Mouse (Mus musculus) liver, embryonic 11.5 days (tissue): ENCODE measurements at regions not wholly inside any gene's neighbourhood (a gene's known extent, or its start where the extent isn't known, plus 50 kb on each side); places are given as distances from the start of the nearest gene placed in this dataset.
A peak's percentile ranks its signal among the peaks of the same experiment; 100 is the strongest.

ENCODE experiments used
- ATAC-seq: fragments of 200-750 bp; cut with Nextera tagmentation; replicated peaks from 2 replicates; pipeline ENCODE4 v1.8.0; 2017; ENCODE audit warnings: moderate number of reproducible peaks, mild to moderate bottlenecking, moderate TSS enrichment, moderate library complexity; ENCODE audit not compliant: low FRiP score
- DNase-seq: peaks from one replicate; pipeline ENCODE4 v3.0.0-alpha.2; 2017; ENCODE audit warnings: low spot score
- H3K27ac ChIP-seq: fragments of 300-500 bp; sonication (generic); 2 replicates; pipeline ENCODE4 v1.5.1; 2014; ENCODE audit warnings: mild to moderate bottlenecking, low read depth, low read length, control low read depth
- H3K27me3 ChIP-seq: fragments of 300-500 bp; sonication (generic); replicated peaks from 2 replicates; pipeline ENCODE4 v1.6.1; 2014; ENCODE audit warnings: low read length, mixed read lengths; ENCODE audit not compliant: control insufficient read depth, insufficient read depth
- H3K36me3 ChIP-seq: fragments of 300-500 bp; sonication (generic); 2 replicates; pipeline ENCODE4 v1.6.1; 2014; ENCODE audit warnings: mild to moderate bottlenecking, low read length, moderate library complexity, mixed read lengths; ENCODE audit not compliant: control insufficient read depth, insufficient read depth
- H3K4me1 ChIP-seq: fragments of 300-500 bp; sonication (generic); replicated peaks from 2 replicates; pipeline ENCODE4 v1.6.1; 2014; ENCODE audit warnings: low read length, mixed read lengths; ENCODE audit not compliant: control insufficient read depth, insufficient read depth
- H3K4me2 ChIP-seq: fragments of 300-500 bp; sonication (generic); 2 replicates; pipeline ENCODE4 v1.6.1; 2014; ENCODE audit warnings: mild to moderate bottlenecking, control low read depth, moderate library complexity
- H3K4me3 ChIP-seq: fragments of 300-500 bp; sonication (generic); 2 replicates; pipeline ENCODE4 v1.5.1; 2014; ENCODE audit warnings: low read depth, low read length, control low read depth
- H3K9ac ChIP-seq: fragments of 300-500 bp; sonication (generic); 2 replicates; pipeline ENCODE4 v1.6.1; 2014; ENCODE audit warnings: low read depth, low read length, control low read depth
- H3K9me3 ChIP-seq: fragments of 300-500 bp; sonication (generic); 2 replicates; pipeline ENCODE4 v1.6.1; 2016; ENCODE audit warnings: low read length, inconsistent platforms, mixed read lengths; ENCODE audit not compliant: control insufficient read depth
- WGBS: fragments of 180-500 bp; shearing (Covaris S2); extraction: QIAGEN DNeasy Blood & Tissue Kit; methylation state at CpG from one replicate; pipeline ENCODE4 v1.1.7; 2014; 5-methylcytosine and 5-hydroxymethylcytosine counted together

DNA sequence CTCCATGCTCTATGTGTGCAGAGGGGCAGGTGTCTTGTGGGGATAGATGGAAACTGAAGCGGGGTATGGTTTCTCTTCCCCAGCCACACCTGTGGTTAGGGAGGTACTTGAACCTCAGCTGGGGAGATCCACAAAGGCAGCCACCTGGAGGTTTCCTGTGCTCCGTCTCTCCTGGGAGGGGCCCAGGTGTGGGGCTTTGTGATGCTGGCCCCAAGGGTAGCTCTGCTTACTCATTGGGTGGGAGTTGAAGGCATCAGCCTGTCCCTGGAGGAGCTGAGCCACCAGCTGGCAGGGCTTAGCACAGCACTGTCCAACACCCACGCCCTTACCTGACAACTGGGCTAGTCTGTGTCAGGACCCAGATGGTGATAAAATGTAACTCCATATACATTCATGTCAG, 81.4 kb downstream of the Lhx2 start:
- Histone ChIP-seq H3K27me3 (peaks cover 15% of the 10 kb centered on the region), H3K27ac (no peak overlapping the region), H3K4me1 (no peaks in the 10 kb centered on the region), H3K4me3 (no peak overlapping the region), H3K9me3 (no peaks in the 10 kb centered on the region), H3K4me2 (no peak overlapping the region), H3K9ac (no peak overlapping the region), H3K36me3 (no peaks in the 10 kb centered on the region)
- 50% methylated on average over 3 of the region's 3 CpGs for WGBS
- DNase-seq (no peak), ATAC-seq (no peak)

DNA sequence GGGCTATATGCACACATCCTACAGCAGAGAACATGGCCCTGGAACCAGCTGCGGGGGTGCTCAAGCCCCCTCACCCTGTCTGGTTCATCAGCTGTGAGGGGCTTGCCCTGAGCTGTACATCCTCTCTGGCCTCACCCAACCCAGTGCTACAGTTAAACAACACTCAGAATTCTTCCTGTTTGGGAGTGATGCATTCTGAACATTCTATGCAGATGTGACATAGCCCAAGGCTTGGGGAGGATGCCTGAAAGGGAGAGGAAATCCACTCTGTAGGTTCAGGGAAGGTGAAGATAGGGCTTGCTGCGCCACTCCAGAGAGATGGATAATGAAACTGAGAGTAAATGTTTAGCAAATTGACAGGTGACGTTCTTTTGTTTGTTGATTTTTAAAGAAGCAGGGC, 83.3 kb downstream of the Lhx2 start:
- Histone ChIP-seq H3K4me2 (no peak overlapping the region), H3K27ac (no peak overlapping the region), H3K4me3 (no peak overlapping the region), H3K9ac (no peak overlapping the region), H3K36me3 (no peaks in the 10 kb centered on the region), H3K27me3 (peaks cover 15% of the 10 kb centered on the region), H3K9me3 (no peaks in the 10 kb centered on the region), H3K4me1 (no peaks in the 10 kb centered on the region)
- no peak for DNase-seq
- ATAC-seq, result no peak
- 72% methylated on average over 3 of the region's 3 CpGs for WGBS

DNA sequence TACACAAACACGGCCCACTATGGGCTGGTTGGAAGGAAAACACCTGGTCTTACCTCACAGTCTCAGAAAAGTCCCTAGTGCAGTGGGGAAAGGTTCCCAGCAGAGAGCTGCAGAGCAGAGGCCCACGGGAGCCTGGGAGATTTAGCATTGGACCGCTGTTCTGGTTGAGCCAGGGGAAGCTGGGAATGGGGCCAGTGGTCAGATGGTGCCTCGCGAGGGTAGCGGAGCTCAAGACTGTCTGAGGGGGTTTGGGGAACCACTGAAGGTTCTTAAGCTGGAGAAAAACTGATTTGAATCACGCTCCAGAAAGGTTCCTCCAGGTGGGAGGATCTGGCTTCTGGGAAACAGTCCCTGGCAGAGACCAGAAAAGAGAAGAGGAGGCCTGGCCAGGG, 84.8 kb downstream of the Lhx2 start:
- WGBS, result 45% methylated on average over 7 of the region's 7 CpGs
- H3K9me3 ChIP-seq, result no peaks in the 10 kb centered on the region
- no peak overlapping the region for H3K4me3 ChIP-seq
- ATAC-seq, result no peak
- H3K4me1 ChIP-seq, result no peaks in the 10 kb centered on the region
- H3K4me2 ChIP-seq, result no peak overlapping the region
- peaks cover 15% of the 10 kb centered on the region for H3K27me3 ChIP-seq
- H3K36me3 ChIP-seq, result no peaks in the 10 kb centered on the region
- no peak overlapping the region for H3K27ac ChIP-seq
- DNase-seq, result no peak
- H3K9ac ChIP-seq, result no peak overlapping the region

DNA sequence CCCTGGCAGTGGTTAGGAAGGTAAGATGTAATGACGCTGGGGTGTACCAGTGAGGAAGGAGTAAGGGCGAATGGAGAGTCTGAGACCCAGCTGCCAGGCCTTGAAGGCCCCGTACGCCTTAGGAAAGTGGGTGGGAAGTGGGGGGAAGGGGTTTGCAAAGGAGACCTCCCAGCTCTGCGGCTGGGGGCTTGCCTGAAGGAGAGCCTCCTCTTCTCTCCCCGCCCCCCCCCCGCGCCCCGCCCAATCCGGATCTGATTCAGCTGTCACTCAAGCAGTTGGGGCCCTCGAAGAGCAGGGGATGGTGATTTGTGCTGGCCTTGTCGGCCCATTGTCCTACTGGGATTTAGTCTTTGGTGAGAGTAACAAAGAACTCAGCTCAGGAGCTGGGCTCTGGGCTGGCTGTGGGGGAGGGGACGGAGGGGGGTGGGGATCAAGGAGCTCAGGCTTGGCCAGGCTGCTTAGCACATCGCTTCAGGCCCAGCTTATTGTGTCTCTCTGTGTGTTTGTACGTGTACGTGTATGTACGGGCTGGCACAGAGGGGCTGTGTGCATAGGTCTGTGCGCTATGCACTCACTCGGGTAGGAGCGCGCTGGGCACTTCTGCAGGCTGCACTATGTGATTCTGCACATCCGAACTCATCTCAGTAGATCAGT, 85.3 kb downstream of the Lhx2 start:
- peaks cover 15% of the 10 kb centered on the region for H3K27me3 ChIP-seq
- peak overlapping the region; percentile 25 for H3K4me2 ChIP-seq
- H3K27ac ChIP-seq, result no peak overlapping the region
- no peaks in the 10 kb centered on the region for H3K9me3 ChIP-seq
- no peaks in the 10 kb centered on the region for H3K36me3 ChIP-seq
- no peak for ATAC-seq
- DNase-seq, result no peak
- H3K4me3 ChIP-seq, result no peak overlapping the region
- WGBS, result 7% methylated on average over 21 of the region's 22 CpGs
- H3K4me1 ChIP-seq, result no peaks in the 10 kb centered on the region
- H3K9ac ChIP-seq, result no peak overlapping the region

DNA sequence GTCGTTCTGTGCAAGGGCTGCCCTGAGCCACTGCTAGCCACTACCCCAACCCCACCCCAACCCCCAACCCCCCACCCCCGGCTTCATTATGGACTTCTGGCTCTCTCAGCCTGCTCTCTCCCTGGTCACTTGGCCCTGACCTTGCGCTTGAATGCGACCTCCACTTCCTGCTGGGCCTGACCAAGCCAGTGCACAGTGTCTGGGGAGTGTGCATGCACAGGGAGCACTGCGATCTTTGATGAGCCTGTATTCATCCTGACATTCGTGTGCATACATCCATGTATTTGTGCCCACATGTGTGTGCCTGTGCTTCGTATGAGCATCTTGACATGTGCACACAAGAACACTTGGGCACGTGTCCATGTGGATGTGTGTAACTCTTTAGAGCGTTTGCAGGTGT, 85.9 kb downstream of the Lhx2 start:
- Histone ChIP-seq H3K4me1 (no peaks in the 10 kb centered on the region), H3K9me3 (no peaks in the 10 kb centered on the region), H3K9ac (no peak overlapping the region), H3K27ac (no peak overlapping the region), H3K4me3 (no peak overlapping the region), H3K36me3 (no peaks in the 10 kb centered on the region), H3K27me3 (peaks cover 15% of the 10 kb centered on the region), H3K4me2 (peak overlapping the region; percentile 25; the same call in 1 of the 2 replicates)
- DNase-seq (no peak), ATAC-seq (no peak)
- 39% methylated on average over 9 of the region's 9 CpGs for WGBS

DNA sequence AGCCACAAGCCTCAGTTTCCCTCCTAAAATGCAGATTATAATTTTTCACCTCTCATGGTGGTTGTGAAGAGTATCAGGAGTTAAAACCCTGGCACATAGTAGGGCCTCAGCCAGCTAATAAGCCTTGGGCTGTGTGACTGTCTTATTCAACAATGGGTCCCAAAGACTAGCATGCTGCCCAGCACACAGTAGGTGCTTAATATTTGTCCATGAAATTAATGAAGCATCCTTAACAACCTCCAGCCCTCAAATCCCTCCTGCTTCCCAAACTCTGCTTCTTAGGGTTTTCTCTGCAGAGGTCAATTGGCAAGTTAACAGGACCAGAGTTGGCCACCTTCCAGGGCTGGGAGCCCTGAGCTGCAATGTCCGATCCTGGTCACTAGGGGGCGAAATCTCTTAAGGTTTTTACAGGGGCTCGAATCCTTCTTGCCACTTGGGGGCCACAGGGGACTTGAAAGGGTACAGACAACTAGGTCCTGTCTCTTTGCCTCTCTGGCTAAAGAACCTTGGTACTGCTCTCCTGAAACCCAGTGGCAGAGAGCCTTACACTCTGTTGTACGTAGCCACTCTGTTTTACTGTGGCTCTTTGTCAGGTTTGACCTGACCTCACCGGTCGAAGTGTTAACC, 81.6 kb upstream of the Nek6 start:
- Histone ChIP-seq H3K9me3 (no peaks in the 10 kb centered on the region), H3K4me3 (no peak overlapping the region), H3K36me3 (no peaks in the 10 kb centered on the region), H3K27ac (no peak overlapping the region), H3K9ac (no peak overlapping the region), H3K4me2 (no peak overlapping the region), H3K27me3 (peaks cover 6% of the 10 kb centered on the region), H3K4me1 (no peaks in the 10 kb centered on the region)
- DNase-seq (peak; percentile 69), ATAC-seq (no peak)
- WGBS, result 40% methylated on average over 6 of the region's 6 CpGs

DNA sequence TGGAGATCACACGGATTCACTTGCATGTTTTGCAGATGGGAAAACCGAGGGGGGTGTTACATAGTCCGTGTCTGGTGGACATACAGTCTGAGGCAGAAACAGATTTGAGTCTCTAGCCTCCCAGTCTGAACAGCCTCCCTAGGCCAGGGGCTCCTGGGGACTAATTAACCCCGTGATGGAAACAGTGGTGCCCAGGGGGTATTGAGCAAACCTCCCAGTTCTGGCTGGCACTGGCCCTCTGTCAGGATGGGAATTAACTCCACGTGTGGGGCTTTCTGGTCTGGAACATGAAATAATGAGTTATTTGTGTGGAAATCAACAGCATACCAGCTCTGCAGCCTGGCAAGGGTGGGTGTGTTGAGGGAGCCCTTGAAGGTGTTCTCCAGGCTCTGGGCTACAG, 79.9 kb upstream of the Nek6 start:
- no peak overlapping the region for H3K9ac ChIP-seq
- 60% methylated on average over 5 of the region's 5 CpGs for WGBS
- H3K9me3 ChIP-seq, result no peaks in the 10 kb centered on the region
- H3K4me2 ChIP-seq, result no peak overlapping the region
- no peak for DNase-seq
- no peaks in the 10 kb centered on the region for H3K36me3 ChIP-seq
- H3K4me1 ChIP-seq, result no peaks in the 10 kb centered on the region
- ATAC-seq, result no peak
- no peak overlapping the region for H3K4me3 ChIP-seq
- no peaks in the 10 kb centered on the region; the same call in 1 of the 2 replicates for H3K27me3 ChIP-seq
- H3K27ac ChIP-seq, result no peak overlapping the region

DNA sequence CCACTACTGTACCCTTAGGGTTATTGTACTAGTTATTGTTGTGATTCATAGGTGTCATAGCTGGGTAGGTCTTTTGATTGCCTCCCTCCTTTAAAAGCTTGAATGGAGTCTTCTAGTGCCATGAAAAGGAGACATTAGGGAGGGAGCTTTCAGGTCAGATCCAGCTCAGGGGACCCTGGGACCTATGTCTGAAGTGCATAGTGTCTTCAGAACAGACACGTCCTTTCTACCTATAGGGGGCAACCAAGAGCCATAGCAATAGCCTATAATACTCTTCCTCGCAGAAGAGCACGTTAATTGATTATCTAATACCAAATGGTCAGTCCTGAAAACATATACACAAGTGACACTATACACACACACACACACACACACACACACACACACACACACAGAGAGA, 77.7 kb upstream of the Nek6 start:
- Histone ChIP-seq H3K9me3 (no peaks in the 10 kb centered on the region), H3K27me3 (no peaks in the 10 kb centered on the region; the same call in 1 of the 2 replicates), H3K4me2 (no peak overlapping the region), H3K4me3 (no peak overlapping the region), H3K36me3 (no peaks in the 10 kb centered on the region), H3K27ac (no peak overlapping the region), H3K9ac (no peak overlapping the region), H3K4me1 (no peaks in the 10 kb centered on the region)
- ATAC-seq (no peak), DNase-seq (no peak)
- WGBS, result 19% methylated on average over 3 of the region's 3 CpGs

DNA sequence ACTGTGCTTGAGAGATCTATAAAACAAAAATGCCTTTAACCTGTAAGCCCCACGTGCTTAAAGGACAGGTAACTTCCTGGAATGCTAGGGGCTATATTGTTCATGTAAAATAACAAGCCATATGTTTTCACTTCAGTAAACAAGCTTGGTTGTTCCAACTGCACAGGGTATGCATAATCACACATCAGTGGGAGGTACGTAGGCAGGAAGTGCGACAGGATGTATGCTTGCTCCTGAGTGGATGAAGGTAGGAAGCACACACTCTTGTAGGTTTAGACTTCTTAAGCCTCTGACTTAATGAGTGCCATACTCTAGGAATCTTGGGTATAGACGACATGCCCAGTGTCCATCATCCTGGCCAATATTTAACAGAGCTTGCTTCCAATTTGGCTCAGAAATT, 74.7 kb upstream of the Nek6 start:
- H3K27ac ChIP-seq, result no peak overlapping the region
- ATAC-seq (no peak), DNase-seq (no peak)
- no peak overlapping the region for H3K9ac ChIP-seq
- H3K36me3 ChIP-seq, result no peaks in the 10 kb centered on the region
- WGBS, result 69% methylated on average over 4 of the region's 4 CpGs
- no peaks in the 10 kb centered on the region; the same call in 1 of the 2 replicates for H3K27me3 ChIP-seq
- no peaks in the 10 kb centered on the region for H3K4me1 ChIP-seq
- no peak overlapping the region for H3K4me2 ChIP-seq
- H3K4me3 ChIP-seq, result no peak overlapping the region
- H3K9me3 ChIP-seq, result no peaks in the 10 kb centered on the region
